Mouse (Mus musculus): ENCODE measurements around the gene 9130019O22Rik. TPM values are rescaled to one million over a fixed set of nuclear protein-coding genes. Genes with fewer than 3 reads are reported as not detected.

9130019O22Rik gene
- total RNA-seq, 2 experiments from 2014 or later: 2.6 to 3.2 TPM

GRCm38 (mm10) chr7:127341356-127341755, 45.6 kb downstream of the 9130019O22Rik start:
- DNase-seq: no peak

GRCm38 (mm10) chr7:127337636-127338035, 49.3 kb downstream of the 9130019O22Rik start:
- no peak for DNase-seq

GRCm38 (mm10) chr7:127335604-127336003, 51.4 kb downstream of the 9130019O22Rik start:
- no peak for DNase-seq

GRCm38 (mm10) chr7:127333240-127333639, 53.7 kb downstream of the 9130019O22Rik start:
- DNase-seq: no peak

Other genes with a start within 250 kb of the 9130019O22Rik start
- under 1 TPM; 0.38 to 0.67 TPM for gene Spn, start 249.3 kb downstream of the 9130019O22Rik start, total RNA-seq (2021)
- gene Cd2bp2, start 191.1 kb downstream of the 9130019O22Rik start, total RNA-seq (2021): 10 to 100 TPM; 57.3 to 57.7 TPM
- gene Tbc1d10b, start 178.7 kb downstream of the 9130019O22Rik start, total RNA-seq (2021): 10 to 100 TPM; 41.0 to 42.5 TPM
- 10 to 100 TPM in 1 of 2 experiments, 1 to 10 TPM in 1; 3.1 to 33.0 TPM for gene Mylpf, start 178.3 kb downstream of the 9130019O22Rik start, total RNA-seq (2021)
- gene Zfp553, start 154.1 kb downstream of the 9130019O22Rik start, total RNA-seq (2021): 10 to 100 TPM in 1 of 2 experiments, 1 to 10 TPM in 1; 9.2 to 10.8 TPM
- 10 to 100 TPM; 11.2 to 12.1 TPM for gene Sept1, start 154.0 kb downstream of the 9130019O22Rik start, total RNA-seq (2021)
- 10 to 100 TPM; 11.6 to 14.2 TPM for gene Zfp771, start 142.9 kb downstream of the 9130019O22Rik start, total RNA-seq (2021)
- 10 to 100 TPM; 62.0 to 64.5 TPM for gene Dctpp1, start 126.5 kb downstream of the 9130019O22Rik start, total RNA-seq (2021)
- gene Sephs2, start 113.1 kb downstream of the 9130019O22Rik start, total RNA-seq (2021): 10 to 100 TPM; 44.2 to 45.7 TPM
- 1 to 10 TPM; 2.3 TPM for gene Itgal, start 90.9 kb downstream of the 9130019O22Rik start, total RNA-seq (2021)
- 10 to 100 TPM; 36.1 to 41.4 TPM for gene Zfp768, start 41.6 kb downstream of the 9130019O22Rik start, total RNA-seq (2021)
- gene Zfp747, start 11.1 kb downstream of the 9130019O22Rik start, total RNA-seq (2021): 1 to 10 TPM; 5.8 to 5.9 TPM
- 1 to 10 TPM; 4.0 to 4.8 TPM for gene E430018J23Rik, start 6.5 kb upstream of the 9130019O22Rik start, total RNA-seq (2021)
- gene Zfp764, start 19.7 kb upstream of the 9130019O22Rik start, total RNA-seq (2021): 1 to 10 TPM; 4.9 to 5.0 TPM
- gene Zfp688, start 34.9 kb upstream of the 9130019O22Rik start, total RNA-seq (2021): 1 to 10 TPM; 3.8 to 6.0 TPM
- 1 to 10 TPM; 3.9 to 4.8 TPM for gene Zfp689, start 62.0 kb upstream of the 9130019O22Rik start, total RNA-seq (2021)
- gene Prr14, start 72.4 kb upstream of the 9130019O22Rik start, total RNA-seq (2021): 10 to 100 TPM; 28.0 to 28.9 TPM
- gene Fbrs, start 92.0 kb upstream of the 9130019O22Rik start, total RNA-seq (2021): 10 to 100 TPM; 37.4 to 38.0 TPM
- gene Srcap, start 124.8 kb upstream of the 9130019O22Rik start, total RNA-seq (2021): 10 to 100 TPM; 78.7 to 80.5 TPM
- gene Gm42715, start 132.4 kb upstream of the 9130019O22Rik start, total RNA-seq (2021): 10 to 100 TPM; 16.5 to 17.1 TPM
- gene Tmem265, start 174.2 kb upstream of the 9130019O22Rik start, total RNA-seq (2021): under 1 TPM in 1 of 2 experiments, not detected in 1; 0.45 TPM
- 10 to 100 TPM; 18.1 to 19.4 TPM for gene Phkg2, start 186.2 kb upstream of the 9130019O22Rik start, total RNA-seq (2021)
- gene Ccdc189, start 201.4 kb upstream of the 9130019O22Rik start, total RNA-seq (2021): 1 to 10 TPM; 6.5 to 9.2 TPM
- 10 to 100 TPM; 47.8 to 49.7 TPM for gene Rnf40, start 201.6 kb upstream of the 9130019O22Rik start, total RNA-seq (2021)
- gene Zfp629, start 228.6 kb upstream of the 9130019O22Rik start, total RNA-seq (2021): 10 to 100 TPM; 31.8 to 38.0 TPM